Mouse (Mus musculus): ENCODE measurements around the gene Gm45711. TPM values are rescaled to one million over a fixed set of nuclear protein-coding genes. Genes with fewer than 3 reads are reported as not detected.

The Gm45711 gene
- polyA plus RNA-seq (2012; fragmentation: generic; extraction: Trizol): not detected

DNA sequence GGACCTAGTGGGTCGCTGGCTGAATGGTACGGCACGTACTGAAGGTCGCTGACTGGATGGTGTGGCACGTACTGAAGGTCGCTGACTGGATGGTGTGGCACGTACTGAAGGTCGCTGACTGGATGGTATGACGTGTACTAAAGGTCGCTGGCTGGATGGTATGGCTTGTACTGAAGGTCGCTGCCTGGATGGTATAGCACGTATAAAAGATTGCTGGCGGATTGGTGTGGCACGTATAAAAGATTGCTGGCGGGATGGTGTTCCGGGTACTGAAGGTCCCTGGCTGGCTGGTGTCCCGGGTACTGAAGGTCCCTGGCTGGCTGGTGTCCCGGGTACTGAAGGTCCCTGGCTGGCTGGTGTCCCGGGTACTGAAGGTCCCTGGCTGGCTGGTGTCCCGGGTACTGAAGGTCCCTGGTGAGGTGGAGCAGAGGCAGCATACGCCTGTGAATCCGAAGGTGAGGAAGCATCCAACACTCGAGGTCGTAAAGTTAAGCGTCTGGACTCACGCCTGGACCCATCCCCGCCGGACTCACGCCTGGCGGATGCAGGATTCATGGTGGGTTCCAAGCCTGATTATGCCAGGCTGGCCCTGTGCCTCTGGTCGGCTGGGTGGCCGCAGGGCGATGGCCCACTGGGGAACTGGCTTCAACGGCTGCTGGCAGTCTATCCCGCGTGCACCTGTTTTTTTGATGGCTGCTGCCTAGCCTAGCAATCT, at the start of gene Gm45711, which contains the start of gene Cmtm1:
Gene Gm45711, minus strand, starts transcription at position 641 of the 715 bp plus-strand sequence.
Gene Cmtm1, minus strand, starts transcription at position 705 of the 715 bp plus-strand sequence.

DNA sequence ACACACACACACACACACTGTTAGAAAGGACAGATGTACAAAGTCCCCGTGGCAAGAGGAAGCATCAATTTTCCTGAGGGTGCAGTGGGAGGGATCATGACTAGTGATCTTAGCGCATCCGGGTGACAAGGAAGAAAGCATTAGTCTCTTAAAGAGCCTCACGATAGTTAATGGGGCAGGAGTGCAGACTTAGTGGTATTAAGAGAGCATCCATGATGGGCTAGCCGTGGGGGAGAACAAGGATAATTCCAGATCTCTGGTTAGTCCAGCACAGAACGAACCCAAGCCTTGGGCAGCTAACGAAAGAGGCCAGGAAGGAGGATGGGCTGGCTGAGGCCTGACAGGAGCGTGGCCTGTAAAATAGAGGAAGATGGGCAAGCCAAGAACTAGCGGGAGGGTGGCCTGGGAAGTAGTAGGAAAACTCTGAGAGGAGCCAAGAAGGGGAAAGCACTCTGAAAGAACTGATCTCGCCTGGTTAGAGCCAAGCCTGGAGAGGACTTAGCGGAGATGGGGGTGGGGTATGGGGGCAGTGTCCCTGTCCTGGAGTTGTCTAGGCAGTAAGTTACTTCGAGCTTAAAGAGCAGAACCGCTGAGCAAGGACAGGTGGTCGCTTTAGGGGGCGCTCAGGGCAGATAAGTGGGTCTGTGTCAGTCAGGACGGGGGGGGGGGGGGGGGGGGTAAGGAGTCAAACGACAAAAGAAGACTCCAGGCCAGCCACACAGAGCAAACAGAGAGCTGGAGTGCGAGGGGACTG, 29.5 kb upstream of the Gm45711 start, which contains the start of gene Cmtm3:
Gene Cmtm3, plus strand, starts transcription at position 182 of the 754 bp plus-strand sequence.

GRCm38 (mm10) chr8:104321930-104322329, 12.0 kb upstream of the Gm45711 start, which contains the start of gene Cmtm2b:
Gene Cmtm2b, plus strand, starts transcription at chr8:104322230.

DNA sequence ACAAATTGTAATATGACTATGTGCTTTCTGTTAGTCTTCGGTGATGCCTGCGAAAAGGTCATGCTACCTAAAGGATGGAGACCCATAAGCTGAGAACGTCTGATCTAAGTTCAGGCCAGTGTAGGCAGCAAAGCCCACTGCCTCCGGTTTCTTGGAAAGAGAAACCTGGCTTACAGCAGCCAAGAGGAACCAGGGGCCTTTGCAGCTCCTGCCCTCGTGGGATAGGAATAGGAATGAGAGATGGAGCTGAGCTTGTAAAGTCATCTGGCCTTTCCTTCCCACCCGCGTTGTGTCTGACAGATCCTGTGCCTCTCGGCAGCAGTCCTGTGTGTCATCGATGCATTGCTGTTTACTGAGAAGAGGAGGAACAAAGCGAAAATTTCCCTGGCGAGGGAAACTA, 11.4 kb upstream of the Gm45711 start, which contains the start of gene Gm11020:
Gene Gm11020, plus strand, starts transcription at position 301 of the 400 bp plus-strand sequence.

DNA sequence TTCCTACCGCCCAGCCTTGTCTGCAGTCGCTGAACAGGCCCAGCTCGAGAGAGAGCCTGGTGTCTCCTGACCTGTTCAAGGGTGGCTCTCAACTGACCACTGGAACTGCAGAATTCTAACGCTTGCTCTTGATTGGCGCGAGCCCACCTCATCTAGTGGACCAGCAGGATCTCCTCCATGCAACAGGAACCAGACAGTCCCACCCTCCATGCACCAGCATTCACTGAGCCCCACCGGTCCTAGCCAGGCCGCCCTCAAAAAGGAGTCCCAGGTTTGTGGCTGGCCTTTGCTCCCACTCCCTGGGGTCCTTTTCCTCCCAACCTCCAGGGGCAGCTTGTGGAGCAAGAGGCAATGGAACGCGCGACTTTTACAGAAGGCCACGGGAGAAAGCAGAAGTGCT, 16.8 kb downstream of the Gm45711 start, which contains the start of gene Cmtm2a:
Gene Cmtm2a, minus strand, starts transcription at position 101 of the 400 bp plus-strand sequence.

DNA sequence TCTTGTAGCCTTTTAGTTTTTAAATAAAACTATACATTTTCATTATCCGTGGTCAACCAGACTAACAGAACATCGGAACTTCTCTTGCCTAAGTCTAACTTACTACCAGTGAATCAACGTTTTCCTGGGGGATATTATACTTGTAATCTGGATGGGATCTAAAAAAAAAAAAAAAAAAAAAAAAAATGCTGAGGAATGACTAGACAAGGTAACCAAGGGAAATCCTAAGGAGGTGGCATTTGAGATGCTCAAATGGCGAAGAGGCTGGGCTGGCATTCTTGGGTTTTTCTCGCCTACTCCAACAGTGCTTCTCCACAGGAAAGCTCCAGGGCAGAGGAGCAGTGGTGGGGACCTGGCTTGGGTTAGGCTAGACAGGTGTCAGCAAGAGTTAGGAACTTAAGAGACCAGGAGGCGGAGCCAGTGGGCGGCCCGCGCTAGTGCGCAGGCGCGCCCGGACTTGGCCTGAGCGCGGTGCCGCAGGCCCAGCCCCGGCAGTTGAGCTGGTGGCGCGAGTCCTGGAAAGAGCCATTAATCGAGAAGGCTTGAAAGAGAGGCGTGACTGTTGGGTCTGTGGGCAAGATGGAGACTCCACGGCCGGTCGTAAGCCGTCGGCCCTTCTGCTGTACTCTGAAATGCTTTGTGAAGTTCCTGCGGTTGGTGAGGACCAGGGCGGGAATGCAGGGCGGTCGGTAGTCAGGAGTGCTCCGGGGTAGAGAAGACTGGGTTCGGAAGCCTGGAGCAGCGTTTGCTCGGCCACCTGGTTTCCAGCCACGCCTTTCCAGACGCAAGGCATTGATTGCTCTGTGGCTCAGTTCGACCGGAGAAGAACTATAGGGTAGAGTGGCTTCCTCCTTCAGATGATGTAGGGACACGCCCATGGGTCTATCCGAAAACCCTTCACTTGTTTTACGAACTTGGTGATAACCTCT, 59.2 kb downstream of the Gm45711 start, which contains the start of gene Cklf:
Gene Cklf, plus strand, starts transcription at position 423 of the 929 bp plus-strand sequence.

DNA sequence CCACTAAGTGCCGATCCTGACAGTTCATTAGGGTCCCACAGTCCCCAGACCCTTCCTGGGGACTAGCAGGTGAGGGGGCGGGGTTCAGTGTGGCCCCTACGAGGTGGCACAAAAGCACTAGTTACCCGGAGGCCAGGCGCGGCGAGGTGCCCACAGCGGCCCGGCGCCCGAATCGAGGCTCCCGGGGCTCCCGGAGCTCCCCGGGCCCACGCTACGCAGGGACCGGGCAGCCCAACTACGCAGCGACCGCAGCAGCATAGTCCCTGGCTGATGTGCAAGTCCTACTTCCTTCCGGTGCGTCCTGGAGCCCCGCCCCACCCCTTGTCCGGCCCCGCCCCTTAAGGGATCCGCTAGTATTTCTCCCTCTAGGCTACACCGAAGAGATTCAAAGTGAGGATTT, 61.6 kb downstream of the Gm45711 start, which contains the start of gene Tk2:
Gene Tk2, minus strand, starts transcription at position 283 of the 400 bp plus-strand sequence.

Other genes with a start within 250 kb of the Gm45711 start
- gene Cdh5, start 208.5 kb downstream of the Gm45711 start, polyA plus RNA-seq (2012; fragmentation: generic; extraction: Trizol): under 1 TPM; 0.01 to 0.06 TPM
- under 1 TPM; 0.12 to 0.20 TPM for gene Bean1, start 139.6 kb downstream of the Gm45711 start, polyA plus RNA-seq (2012; fragmentation: generic; extraction: Trizol)
- gene Tk2, start 61.5 kb downstream of the Gm45711 start, polyA plus RNA-seq (2012; fragmentation: generic; extraction: Trizol): 10 to 100 TPM in 1 of 2 experiments, 1 to 10 TPM in 1; 6.6 to 16.1 TPM
- 10 to 100 TPM in 1 of 2 experiments, 1 to 10 TPM in 1; 4.1 to 12.2 TPM for gene Cklf, start 59.2 kb downstream of the Gm45711 start, polyA plus RNA-seq (2012; fragmentation: generic; extraction: Trizol)
- not detected for gene Cmtm2a, start 16.9 kb downstream of the Gm45711 start, polyA plus RNA-seq (2012; fragmentation: generic; extraction: Trizol)
- gene Cmtm1, start 64 bp upstream of the Gm45711 start, polyA plus RNA-seq (2012; fragmentation: generic; extraction: Trizol): not detected
- gene Gm11020, start 11.5 kb upstream of the Gm45711 start, polyA plus RNA-seq (2012; fragmentation: generic; extraction: Trizol): not detected
- gene Cmtm2b, start 12.1 kb upstream of the Gm45711 start, polyA plus RNA-seq (2012; fragmentation: generic; extraction: Trizol): not detected
- 100 to 1,000 TPM in 1 of 2 experiments, 10 to 100 TPM in 1; 31.0 to 123 TPM for gene Cmtm3, start 29.3 kb upstream of the Gm45711 start, polyA plus RNA-seq (2012; fragmentation: generic; extraction: Trizol)
- gene Cmtm4, start 85.7 kb upstream of the Gm45711 start, polyA plus RNA-seq (2012; fragmentation: generic; extraction: Trizol): 1 to 10 TPM; 4.0 to 7.7 TPM
- 10 to 100 TPM in 1 of 2 experiments, 1 to 10 TPM in 1; 2.8 to 28.7 TPM for gene Dync1li2, start 133.0 kb upstream of the Gm45711 start, polyA plus RNA-seq (2012; fragmentation: generic; extraction: Trizol)
- not detected for gene Terb1, start 199.8 kb upstream of the Gm45711 start, polyA plus RNA-seq (2012; fragmentation: generic; extraction: Trizol)
- 1 to 10 TPM; 1.5 to 9.5 TPM for gene Nae1, start 224.6 kb upstream of the Gm45711 start, polyA plus RNA-seq (2012; fragmentation: generic; extraction: Trizol)
- gene Car7, start 224.6 kb upstream of the Gm45711 start, polyA plus RNA-seq (2012; fragmentation: generic; extraction: Trizol): under 1 TPM; 0.09 to 0.51 TPM